Mouse (Mus musculus): ENCODE measurements at regions not wholly inside any gene's neighbourhood (a gene's known extent, or its start where the extent isn't known, plus 50 kb on each side); places are given as distances from the start of the nearest gene placed in this dataset.
A peak's percentile ranks its signal among the peaks of the same experiment; 100 is the strongest.

GRCm38 (mm10) chr13:88088259-88088658 is 733.0 kb upstream of the Edil3 start:
- ATAC-seq (peak; percentile 78), DNase-seq (ENCODE audit: low spot score) (peak; percentile 64)
- Histone ChIP-seq H3K9ac (replicated peaks; ENCODE audit: low read length) (no peak overlapping the region), H3K4me3 (ENCODE audit: low read length) (no peak overlapping the region), H3K27me3 (ENCODE audit: insufficient read depth, low read length) (no peaks in the 10 kb centered on the region), H3K4me2 (ENCODE audit: low read depth, low read length) (no peak overlapping the region), H3K27ac (no peak overlapping the region), H3K9me3 (ENCODE audit: low read length) (no peaks in the 10 kb centered on the region), H3K36me3 (ENCODE audit: insufficient read depth, low read length) (no peaks in the 10 kb centered on the region), H3K4me1 (ENCODE audit: insufficient read depth, low read length) (no peaks in the 10 kb centered on the region)
- WGBS, result 22% methylated on average over 2 of the region's 2 CpGs
- no peak for TF ChIP-seq CTCF (IDR thresholded peaks at IDR 0.05; ENCODE audit: low read depth)

All from hindbrain, postnatal 0 days (tissue).